Mouse (Mus musculus) olfactory bulb, adult 2 months (tissue): ENCODE results near the gene B4gat1. TPM values are rescaled to one million over a fixed set of nuclear protein-coding genes. Genes with fewer than 3 reads are reported as not detected.
A peak's percentile ranks its signal among the peaks of the same experiment; 100 is the strongest.

Source experiments
- H3K27ac ChIP-seq: fragments of 200-500 bp; 2 replicates; pipeline ENCODE4 v1.5.1; 2012; ENCODE audit warnings: low read depth, low read length; ENCODE audit not compliant: insufficient read depth
- H3K4me1 ChIP-seq: fragments of 200-500 bp; 2 replicates; pipeline ENCODE4 v1.6.1; 2012; ENCODE audit warnings: low read length; ENCODE audit not compliant: control insufficient read depth, insufficient read depth
- H3K4me3 ChIP-seq: fragments of 200-500 bp; 2 replicates; pipeline ENCODE4 v1.5.1; 2012; ENCODE audit warnings: mild to moderate bottlenecking, low read depth, low read length, moderate library complexity; ENCODE audit not compliant: insufficient read depth
- CTCF ChIP-seq: fragments of 200-500 bp; IDR thresholded peaks from 2 replicates; pipeline ENCODE4 v1.5.1; 2012; ENCODE audit warnings: low read depth, mild to moderate bottlenecking, low read length, moderate library complexity; ENCODE audit not compliant: insufficient read depth
- POLR2A ChIP-seq: fragments of 200-500 bp; IDR thresholded peaks from 2 replicates; pipeline ENCODE4 v1.6.1; 2012; ENCODE audit warnings: mild to moderate bottlenecking, low read depth, low read length, moderate library complexity; ENCODE audit not compliant: insufficient read depth
- WGBS: fragments of 180-500 bp; shearing (Covaris S2); methylation state at CpG from one replicate; pipeline ENCODE4 v1.1.7; 2018; 5-methylcytosine and 5-hydroxymethylcytosine counted together
- polyA plus RNA-seq: library from polyadenylated mRNA; stranded (reverse); fragments of >200 nt; gene quantifications from 2 replicates; pipeline ENCODE4 v1.2.4, GENCODE M21; 2012; ENCODE audit warnings: low replicate concordance; ENCODE audit not compliant: missing spikeins, insufficient read depth, insufficient read length

Gene B4gat1
- polyA plus RNA-seq, 1 experiment: not detected

GRCm38 (mm10) chr19:5052853-5053252 is 14.2 kb downstream of the B4gat1 start:
- H3K27ac ChIP-seq: no peak overlapping the region
- no peak for TF ChIP-seq POLR2A
- TF ChIP-seq CTCF: no peak
- H3K4me3 ChIP-seq: peak overlapping the region; percentile 48
- peaks cover 42% of the 10 kb centered on the region for H3K4me1 ChIP-seq
- 77% methylated on average over 17 of the region's 17 CpGs for WGBS

- TF ChIP-seq POLR2A: no peak
- TF ChIP-seq CTCF: peak; percentile 79; the same call in 1 of the 2 replicates
- 27% methylated on average over 9 of the region's 9 CpGs for WGBS
- Histone ChIP-seq H3K4me3 (no peak overlapping the region), H3K4me1 (peaks cover 42% of the 10 kb centered on the region), H3K27ac (no peak overlapping the region)
Measured at GRCm38 (mm10) chr19:5053909-5054308, 15.3 kb downstream of the B4gat1 start.

GRCm38 (mm10) chr19:5056251-5056650 is 17.6 kb downstream of the B4gat1 start:
- TF ChIP-seq POLR2A (no peak), CTCF (peak; percentile 75; the same call in 1 of the 2 replicates)
- Histone ChIP-seq H3K4me1 (peaks cover 53% of the 10 kb centered on the region), H3K27ac (no peak overlapping the region), H3K4me3 (no peak overlapping the region)
- WGBS: 14% methylated on average over 6 of the region's 6 CpGs

GRCm38 (mm10) chr19:5057876-5058775 is 19.5 kb downstream of the B4gat1 start:
- H3K4me1 ChIP-seq: peaks cover 44% of the 10 kb centered on the region
- H3K27ac ChIP-seq: no peak overlapping the region; the same call in 1 of the 2 replicates
- WGBS: 32% methylated on average over 16 of the region's 16 CpGs
- no peak for TF ChIP-seq CTCF
- TF ChIP-seq POLR2A: no peak
- H3K4me3 ChIP-seq: no peak overlapping the region

GRCm38 (mm10) chr19:5058801-5059771 is 20.5 kb downstream of the B4gat1 start:
- Histone ChIP-seq H3K4me1 (peaks cover 38% of the 10 kb centered on the region), H3K27ac (peak overlapping the region; percentile 2; the same call in 1 of the 2 replicates), H3K4me3 (no peak overlapping the region)
- TF ChIP-seq POLR2A (no peak), CTCF (no peak)
- 22% methylated on average over 10 of the region's 10 CpGs for WGBS

GRCm38 (mm10) chr19:5060365-5061330 is 22.0 kb downstream of the B4gat1 start:
- no peak overlapping the region for H3K27ac ChIP-seq
- no peak overlapping the region for H3K4me3 ChIP-seq
- no peak for TF ChIP-seq CTCF
- TF ChIP-seq POLR2A: no peak
- peaks cover 38% of the 10 kb centered on the region for H3K4me1 ChIP-seq
- 42% methylated on average over 5 of the region's 5 CpGs for WGBS

GRCm38 (mm10) chr19:5062041-5062440 is 23.4 kb downstream of the B4gat1 start:
- TF ChIP-seq POLR2A: no peak
- TF ChIP-seq CTCF: no peak
- H3K4me3 ChIP-seq: no peak overlapping the region
- peaks cover 40% of the 10 kb centered on the region for H3K4me1 ChIP-seq
- WGBS: 78% methylated on average over 5 of the region's 5 CpGs
- H3K27ac ChIP-seq: no peak overlapping the region

GRCm38 (mm10) chr19:5062446-5062845 is 23.8 kb downstream of the B4gat1 start:
- whole genome bisulfite sequencing: 78% methylated on average over 6 of the region's 6 CpGs
- Histone ChIP-seq H3K27ac (no peak overlapping the region), H3K4me3 (no peak overlapping the region), H3K4me1 (peaks cover 44% of the 10 kb centered on the region)
- TF ChIP-seq CTCF (no peak), POLR2A (no peak)
